Mouse (Mus musculus) 3T3-L1 (cell line): ENCODE results near the gene Fat3.

Source experiments
- DNase-seq: peaks from one replicate; pipeline ENCODE4 v3.0.0-alpha.2; 2015; ENCODE audit warnings: low read depth, low spot score

Fat3 gene

GRCm38 (mm10) chr9:15953585-15954337 is 547.3 kb downstream of the Fat3 start:
- DNase-seq, result no peak

- no peak for DNase-seq
Observed at GRCm38 (mm10) chr9:15948086-15948485, 553.0 kb downstream of the Fat3 start.

GRCm38 (mm10) chr9:15944182-15944581 is 556.9 kb downstream of the Fat3 start:
- DNase-seq, result no peak

GRCm38 (mm10) chr9:15943486-15944153 is 557.5 kb downstream of the Fat3 start:
- no peak for DNase-seq

GRCm38 (mm10) chr9:15941818-15942217 is 559.3 kb downstream of the Fat3 start:
- DNase-seq, result no peak

- no peak for DNase-seq
Observed at GRCm38 (mm10) chr9:15940933-15941673, 560.0 kb downstream of the Fat3 start.

GRCm38 (mm10) chr9:15939594-15939993 is 561.5 kb downstream of the Fat3 start:
- DNase-seq, result peak; percentile 1

- no peak for DNase-seq
Observed at GRCm38 (mm10) chr9:15937837-15938514, 563.1 kb downstream of the Fat3 start.

GRCm38 (mm10) chr9:15930928-15931443 is 570.1 kb downstream of the Fat3 start:
- DNase-seq, result no peak

GRCm38 (mm10) chr9:15928331-15928730 is 572.8 kb downstream of the Fat3 start:
- DNase-seq, result no peak

GRCm38 (mm10) chr9:15927378-15928083 is 573.6 kb downstream of the Fat3 start:
- DNase-seq, result no peak

- no peak for DNase-seq
Observed at GRCm38 (mm10) chr9:15925237-15925636, 575.8 kb downstream of the Fat3 start.

- DNase-seq, result no peak
Observed at GRCm38 (mm10) chr9:15920271-15920670, 580.8 kb downstream of the Fat3 start.

- no peak for DNase-seq
Observed at GRCm38 (mm10) chr9:15919373-15920005, 581.6 kb downstream of the Fat3 start.

- no peak for DNase-seq
Observed at GRCm38 (mm10) chr9:15916600-15916999, 584.5 kb downstream of the Fat3 start.

GRCm38 (mm10) chr9:15912735-15913134 is 588.4 kb downstream of the Fat3 start:
- DNase-seq, result peak; percentile 7

- DNase-seq, result no peak
Observed at GRCm38 (mm10) chr9:15909397-15910113, 591.5 kb downstream of the Fat3 start.

- DNase-seq, result no peak
Observed at GRCm38 (mm10) chr9:15903948-15904750, 596.9 kb downstream of the Fat3 start.

GRCm38 (mm10) chr9:15898112-15898511 is 603.0 kb downstream of the Fat3 start:
- no peak for DNase-seq
